Mouse (Mus musculus) layer of hippocampus, postnatal 36 days (tissue): ENCODE measurements around the gene Ttll7. TPM values are rescaled to one million over a fixed set of nuclear protein-coding genes. Genes with fewer than 3 reads are reported as not detected.

ENCODE experiments used
- DNase-seq, 2 experiments: peaks; one replicate each; pipeline ENCODE4 v3.0.0; 2022
- total RNA-seq, 2 experiments: library from RNA; stranded (reverse); gene quantifications; 2 replicates each; pipeline ENCODE4 v1.2.3; 2021

Gene Ttll7
- total RNA-seq: 100 to 1,000 TPM; 134 to 145 TPM

GRCm38 (mm10) chr3:146851966-146852891, at the start of gene Ttll7:
Gene Ttll7, plus strand, starts transcription at chr3:146852367.
- DNase-seq: peak; percentile 83 to 86

- DNase-seq: no peak
Measured at GRCm38 (mm10) chr3:146812041-146812878, 39.9 kb upstream of the Ttll7 start.

- DNase-seq: peak; percentile 91 to 92
Measured at GRCm38 (mm10) chr3:146812901-146813393, 39.2 kb upstream of the Ttll7 start, which contains the start of gene Prkacb. Gene Prkacb, minus strand, starts transcription at chr3:146812990.

- DNase-seq: no peak
Measured at GRCm38 (mm10) chr3:146813624-146814023, 38.5 kb upstream of the Ttll7 start.

- no peak for DNase-seq
Measured at GRCm38 (mm10) chr3:146820718-146821117, 31.4 kb upstream of the Ttll7 start.

GRCm38 (mm10) chr3:146842766-146843165, 9.4 kb upstream of the Ttll7 start:
- no peak for DNase-seq

GRCm38 (mm10) chr3:146843470-146843869, 8.7 kb upstream of the Ttll7 start:
- DNase-seq: no peak

GRCm38 (mm10) chr3:146846237-146846636, 5.9 kb upstream of the Ttll7 start:
- no peak for DNase-seq

- DNase-seq: no peak
Measured at GRCm38 (mm10) chr3:146848112-146848511, 4.1 kb upstream of the Ttll7 start.

- no peak for DNase-seq
Measured at GRCm38 (mm10) chr3:146849360-146849759, 2.8 kb upstream of the Ttll7 start.

- DNase-seq: no peak
Measured at GRCm38 (mm10) chr3:146854473-146855087, 2.4 kb downstream of the Ttll7 start.

GRCm38 (mm10) chr3:146857373-146857772, 5.2 kb downstream of the Ttll7 start:
- DNase-seq: no peak

GRCm38 (mm10) chr3:146860308-146860707, 8.1 kb downstream of the Ttll7 start:
- no peak for DNase-seq

GRCm38 (mm10) chr3:146866563-146866962, 14.4 kb downstream of the Ttll7 start:
- no peak for DNase-seq

- DNase-seq: no peak
Measured at GRCm38 (mm10) chr3:146871954-146872353, 19.8 kb downstream of the Ttll7 start.

GRCm38 (mm10) chr3:146875929-146876328, 23.8 kb downstream of the Ttll7 start:
- DNase-seq: no peak

GRCm38 (mm10) chr3:146893931-146894330, 41.8 kb downstream of the Ttll7 start:
- DNase-seq: no peak

GRCm38 (mm10) chr3:146896581-146896980, 44.4 kb downstream of the Ttll7 start:
- DNase-seq: no peak

- DNase-seq: no peak
Measured at GRCm38 (mm10) chr3:146900094-146900493, 47.9 kb downstream of the Ttll7 start.

- no peak for DNase-seq
Measured at GRCm38 (mm10) chr3:146901729-146902128, 49.6 kb downstream of the Ttll7 start.

GRCm38 (mm10) chr3:146905606-146906005, 53.4 kb downstream of the Ttll7 start:
- no peak for DNase-seq

- DNase-seq: no peak
Measured at GRCm38 (mm10) chr3:146908922-146909321, 56.8 kb downstream of the Ttll7 start.
